Mouse (Mus musculus): Measurements from ENCODE around the gene Scrn1.

DNA sequence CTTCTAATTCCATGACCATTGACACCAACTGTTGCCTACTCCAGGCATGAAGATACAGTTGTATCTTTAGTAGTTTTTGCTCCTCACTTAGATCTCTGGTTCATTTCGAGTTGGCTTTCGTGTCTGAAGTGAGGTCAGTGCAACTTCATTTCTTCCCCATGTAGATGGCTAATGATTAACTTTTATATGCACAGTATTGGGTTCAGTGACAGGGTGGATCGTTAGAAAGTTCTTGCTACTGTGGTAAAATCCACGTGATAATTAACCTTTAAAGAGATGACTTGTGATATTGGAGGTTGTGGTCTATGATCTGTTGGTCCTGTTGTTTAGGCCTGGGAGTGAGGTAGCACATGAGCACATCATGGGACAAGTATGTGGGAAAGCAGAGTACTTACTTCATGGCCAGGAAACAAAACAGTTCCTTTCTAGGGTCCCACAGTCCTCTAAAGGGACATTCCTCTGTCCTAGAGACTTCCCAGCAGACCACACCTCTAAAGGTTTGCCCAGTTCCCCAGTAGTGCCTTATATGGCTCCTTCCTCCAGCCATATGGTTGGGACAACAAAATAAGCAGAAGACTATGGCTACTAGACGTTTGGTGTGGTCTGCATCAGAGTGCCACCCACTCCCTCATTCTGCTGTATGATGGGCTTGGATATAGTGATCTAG lies 34.5 kb upstream of the Scrn1 start:
- TF ChIP-seq CTCF (IDR thresholded peaks at IDR 0.05; ENCODE audit: control insufficient read depth, insufficient read depth, insufficient replicate concordance, low read depth, low read length) (no peak), POLR2A (IDR thresholded peaks at IDR 0.05; ENCODE audit: control insufficient read depth, low read depth, low read length) (no peak)

Measured in testis, adult 2 months (tissue).